Mouse (Mus musculus): Measurements from ENCODE around the gene Gm1330. TPM values are rescaled to one million over a fixed set of nuclear protein-coding genes. Genes with fewer than 3 reads are reported as not detected.
"Not testable (repeated sequence)": the region's sequence is repeated elsewhere in the genome, so short reads cannot be mapped to it uniquely, and the experiment has no call there.

The Gm1330 gene
- not detected for total RNA-seq (2021)
- long read RNA-seq, experiment 1 = 0 reads
- long read RNA-seq, experiment 2 = 0 reads

DNA sequence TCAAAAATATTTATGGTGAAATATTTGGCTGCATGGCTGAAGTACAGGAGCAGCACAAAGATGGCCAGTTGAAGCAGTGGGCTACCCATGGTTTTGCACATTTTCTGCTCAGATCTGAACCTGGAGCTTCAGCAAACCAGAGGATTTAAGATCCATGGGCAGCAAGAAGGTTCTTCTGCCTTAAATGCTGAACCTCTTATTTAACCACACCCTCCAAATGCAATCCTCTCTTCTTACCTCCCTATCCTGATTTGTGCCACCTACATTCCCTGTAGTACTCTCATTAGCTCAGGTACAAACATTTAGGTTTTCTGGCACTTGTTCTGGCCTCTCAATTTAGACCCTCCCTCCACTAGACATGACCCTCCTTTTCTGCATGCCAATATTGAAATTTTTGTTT lies at the start of gene Gm1330:
Gene Gm1330, minus strand, starts transcription at position 101 of the 400 bp plus-strand sequence.
- DNase-seq = no peak
- intact Hi-C loops (cut with DNase I) = no loop called here

DNA sequence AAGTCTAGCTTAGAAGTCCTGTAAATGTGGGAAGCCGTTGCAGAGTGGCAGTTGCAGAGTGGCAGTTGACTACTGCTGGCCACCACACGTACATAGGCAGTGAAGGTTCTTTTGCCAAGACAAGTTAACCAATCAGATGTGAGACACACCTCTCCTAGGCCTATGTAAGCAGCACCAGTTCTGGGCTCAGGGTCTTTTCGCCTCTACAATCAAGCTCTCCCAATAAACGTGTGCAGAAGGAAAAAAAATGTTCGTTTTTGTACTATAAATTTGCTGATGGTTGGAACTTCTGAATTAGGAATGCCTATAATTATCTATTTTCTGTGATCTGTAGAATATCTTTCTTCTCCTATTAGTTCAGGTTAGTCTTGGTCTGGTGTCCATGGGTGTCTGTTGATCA lies 14.1 kb upstream of the Gm1330 start, which contains the start of gene Gm10750:
Gene Gm10750, minus strand, starts transcription at position 101 of the 400 bp plus-strand sequence.
- DNase-seq; intact Hi-C loops (cut with DNase I): not testable (repeated sequence)

- intact Hi-C loops (cut with DNase I) = no loop called here
- no peak for DNase-seq
These were observed 1.8 kb upstream of the Gm1330 start for GRCm38 (mm10) chr2:149004826-149005225.

DNA sequence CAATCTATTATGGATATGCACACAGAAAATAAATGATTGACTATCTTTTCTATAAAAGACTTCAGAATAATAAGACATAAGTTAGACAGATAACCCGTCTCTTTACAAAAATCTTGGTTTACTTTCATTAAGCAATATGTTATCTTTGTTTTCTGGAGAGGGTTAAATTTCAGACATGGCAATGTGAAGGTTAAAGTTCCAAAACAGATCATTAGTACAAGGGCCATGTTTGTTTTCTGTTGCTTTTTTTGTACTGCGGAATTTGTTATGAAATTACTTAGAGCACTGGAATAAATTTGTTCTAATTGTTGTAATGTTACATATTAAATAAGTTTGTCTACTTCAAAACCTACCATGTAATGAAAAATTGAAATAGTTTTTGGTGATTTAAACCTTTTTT lies 7.9 kb downstream of the Gm1330 start:
- intact Hi-C loops (cut with DNase I) = no loop called here
- no peak for DNase-seq

Other genes with a start within 250 kb of the Gm1330 start
- gene Cst11, start 231.8 kb downstream of the Gm1330 start, total RNA-seq (2021) = not detected
- not detected for gene 8030411F24Rik, start 221.2 kb downstream of the Gm1330 start, total RNA-seq (2021)
- gene Cst12, start 213.9 kb downstream of the Gm1330 start, total RNA-seq (2021) = not detected
- gene Cst8, start 204.5 kb downstream of the Gm1330 start, total RNA-seq (2021) = not detected
- gene Cst13, start 183.2 kb downstream of the Gm1330 start, total RNA-seq (2021) = not detected
- gene Cst9, start 168.1 kb downstream of the Gm1330 start, total RNA-seq (2021) = not detected
- 1 to 10 TPM in 1 of 2 experiments, under 1 TPM in 1; 0.66 to 1.5 TPM for gene 9230104L09Rik, start 138.2 kb downstream of the Gm1330 start, total RNA-seq (2021)
- 100 to 1,000 TPM; 479 to 583 TPM for gene Cst3, start 127.6 kb downstream of the Gm1330 start, total RNA-seq (2021)
- not detected for gene Gm10750, start 14.0 kb upstream of the Gm1330 start, total RNA-seq (2021)

All from gastrocnemius, postnatal 36 days (tissue).